Mouse (Mus musculus) thymus, adult 2 months (tissue): ENCODE measurements around the gene Usp34.

Source experiments
- CTCF ChIP-seq: fragments of 200-500 bp; IDR thresholded peaks from 2 replicates; pipeline ENCODE4 v1.5.1; 2012; ENCODE audit warnings: mild to moderate bottlenecking, control low read depth, low read length, moderate library complexity, borderline replicate concordance; ENCODE audit not compliant: control insufficient read depth, poor library complexity, insufficient read depth; ENCODE audit errors: extremely low read depth
- POLR2A ChIP-seq: fragments of 200-500 bp; IDR thresholded peaks from 2 replicates; pipeline ENCODE4 v1.6.1; 2012; ENCODE audit warnings: mild to moderate bottlenecking, low read length, control low read depth, moderate library complexity; ENCODE audit not compliant: control insufficient read depth, poor library complexity, insufficient read depth; ENCODE audit errors: extremely low read depth

- TF ChIP-seq CTCF = no peak
- TF ChIP-seq POLR2A = no peak
These were observed 57.7 kb downstream of the Usp34 start for GRCm38 (mm10) chr11:23364348-23364747.
